Mouse (Mus musculus) small intestine, adult 2 months (tissue): Measurements from ENCODE around the gene Pilra. TPM values are rescaled to one million over a fixed set of nuclear protein-coding genes. Genes with fewer than 3 reads are reported as not detected.

ENCODE experiments used
- H3K27ac ChIP-seq: fragments of 200-500 bp; 2 replicates; pipeline ENCODE4 v1.5.1; 2012; ENCODE audit warnings: low read depth, low read length, control low read depth, inconsistent platforms; ENCODE audit not compliant: insufficient read depth
- H3K27me3 ChIP-seq: fragments of 200-500 bp; 2 replicates; pipeline ENCODE4 v1.6.1; 2012; ENCODE audit warnings: mild to moderate bottlenecking, moderate library complexity, low read length, inconsistent platforms; ENCODE audit not compliant: control insufficient read depth, insufficient read depth
- H3K36me3 ChIP-seq: fragments of 200-500 bp; 2 replicates; pipeline ENCODE4 v1.6.1; 2012; ENCODE audit warnings: mild to moderate bottlenecking, low read length, control low read depth, inconsistent platforms; ENCODE audit not compliant: control insufficient read depth, insufficient read depth
- H3K4me1 ChIP-seq: fragments of 200-500 bp; 2 replicates; pipeline ENCODE4 v1.6.1; 2012; ENCODE audit warnings: low read length, inconsistent platforms, mixed read lengths; ENCODE audit not compliant: control insufficient read depth, insufficient read depth, insufficient read length
- H3K4me3 ChIP-seq: fragments of 200-500 bp; 2 replicates; pipeline ENCODE4 v1.5.1; 2012; ENCODE audit warnings: low read depth, mild to moderate bottlenecking, control low read depth, inconsistent platforms, low read length, moderate library complexity
- CTCF ChIP-seq: fragments of 200-500 bp; IDR thresholded peaks from 2 replicates; pipeline ENCODE4 v1.5.1; 2012; ENCODE audit warnings: low read depth, mild to moderate bottlenecking, control low read depth, inconsistent platforms, low read length, moderate library complexity, mixed read lengths; ENCODE audit not compliant: insufficient replicate concordance, insufficient read length; ENCODE audit errors: extremely low read depth
- POLR2A ChIP-seq: fragments of 200-500 bp; IDR thresholded peaks from 2 replicates; pipeline ENCODE4 v1.6.1; 2012; ENCODE audit warnings: low read depth, mild to moderate bottlenecking, control low read depth, inconsistent platforms, low read length, moderate library complexity
- WGBS: fragments of 180-500 bp; shearing (Covaris S2); methylation state at CpG from one replicate; pipeline ENCODE4 v1.1.7; 2018; 5-methylcytosine and 5-hydroxymethylcytosine counted together
- polyA plus RNA-seq: library from polyadenylated mRNA; depleted of rRNA; stranded (reverse); fragments of >200 nt; gene quantifications from 2 replicates; pipeline ENCODE4 v1.2.3, GENCODE M21; 2012

Gene Pilra
- polyA plus RNA-seq, 1 experiment, result 5.0 TPM

- Histone ChIP-seq H3K4me3 (no peak overlapping the region), H3K36me3 (no peaks in the 10 kb centered on the region), H3K27ac (no peak overlapping the region), H3K27me3 (no peaks in the 10 kb centered on the region), H3K4me1 (no peaks in the 10 kb centered on the region)
- 63% methylated on average over 4 of the region's 4 CpGs for WGBS
- TF ChIP-seq POLR2A (no peak), CTCF (no peak)
Measured at GRCm38 (mm10) chr5:137822126-137822525, 14.0 kb downstream of the Pilra start.

- H3K4me3 ChIP-seq, result no peak overlapping the region
- H3K27me3 ChIP-seq, result no peaks in the 10 kb centered on the region
- TF ChIP-seq POLR2A, result no peak
- WGBS, result 35% methylated on average over 4 of the region's 4 CpGs
- no peaks in the 10 kb centered on the region for H3K4me1 ChIP-seq
- no peak overlapping the region for H3K27ac ChIP-seq
- no peaks in the 10 kb centered on the region for H3K36me3 ChIP-seq
Measured at GRCm38 (mm10) chr5:137817466-137818222, 18.4 kb downstream of the Pilra start.

- H3K27me3 ChIP-seq, result no peaks in the 10 kb centered on the region
- no peak overlapping the region for H3K27ac ChIP-seq
- no peak overlapping the region for H3K4me3 ChIP-seq
- no peaks in the 10 kb centered on the region for H3K36me3 ChIP-seq
- WGBS, result 94% methylated on average over 5 of the region's 5 CpGs
- H3K4me1 ChIP-seq, result no peaks in the 10 kb centered on the region; the same call in 1 of the 2 replicates
- no peak for TF ChIP-seq CTCF
- TF ChIP-seq POLR2A, result no peak
Measured at GRCm38 (mm10) chr5:137808316-137808715, 27.8 kb downstream of the Pilra start.

GRCm38 (mm10) chr5:137806158-137806557 is 29.9 kb downstream of the Pilra start:
- H3K27me3 ChIP-seq, result no peaks in the 10 kb centered on the region
- no peak overlapping the region for H3K4me3 ChIP-seq
- TF ChIP-seq POLR2A, result no peak
- no peak for TF ChIP-seq CTCF
- no peak overlapping the region for H3K27ac ChIP-seq
- no peaks in the 10 kb centered on the region for H3K36me3 ChIP-seq
- WGBS, result 88% methylated on average over 1 of the region's 1 CpGs
- no peaks in the 10 kb centered on the region; the same call in 1 of the 2 replicates for H3K4me1 ChIP-seq

- Histone ChIP-seq H3K4me3 (no peak overlapping the region), H3K27ac (no peak overlapping the region), H3K36me3 (no peaks in the 10 kb centered on the region), H3K27me3 (no peaks in the 10 kb centered on the region), H3K4me1 (no peaks in the 10 kb centered on the region; the same call in 1 of the 2 replicates)
- WGBS, result 74% methylated on average over 3 of the region's 3 CpGs
- TF ChIP-seq CTCF (no peak), POLR2A (no peak)
Measured at GRCm38 (mm10) chr5:137800917-137801316, 35.2 kb downstream of the Pilra start.

GRCm38 (mm10) chr5:137796606-137797005 is 39.5 kb downstream of the Pilra start:
- H3K4me3 ChIP-seq, result no peak overlapping the region
- H3K4me1 ChIP-seq, result no peaks in the 10 kb centered on the region
- H3K36me3 ChIP-seq, result no peaks in the 10 kb centered on the region
- no peak overlapping the region for H3K27ac ChIP-seq
- TF ChIP-seq POLR2A, result no peak
- TF ChIP-seq CTCF, result no peak
- no peaks in the 10 kb centered on the region for H3K27me3 ChIP-seq
- WGBS, result 79% methylated on average over 3 of the region's 3 CpGs

GRCm38 (mm10) chr5:137791553-137791952 is 44.5 kb downstream of the Pilra start:
- H3K4me1 ChIP-seq, result peaks cover 1% of the 10 kb centered on the region; the same call in 1 of the 2 replicates
- H3K4me3 ChIP-seq, result no peak overlapping the region
- no peaks in the 10 kb centered on the region for H3K36me3 ChIP-seq
- no peak for TF ChIP-seq POLR2A
- TF ChIP-seq CTCF, result no peak
- H3K27me3 ChIP-seq, result no peaks in the 10 kb centered on the region
- no peak overlapping the region for H3K27ac ChIP-seq

GRCm38 (mm10) chr5:137788946-137789531 is 47.0 kb downstream of the Pilra start:
- TF ChIP-seq POLR2A (no peak), CTCF (no peak)
- 93% methylated on average over 2 of the region's 2 CpGs for WGBS
- 0 out of 2 replicates have a peak, but pooled peaks cover 2% of the 10 kb centered on the region for H3K36me3 ChIP-seq
- no peak overlapping the region for H3K4me3 ChIP-seq
- H3K27me3 ChIP-seq, result no peaks in the 10 kb centered on the region
- peaks cover 14% of the 10 kb centered on the region for H3K4me1 ChIP-seq
- H3K27ac ChIP-seq, result no peak overlapping the region
